Mouse (Mus musculus): ENCODE results near the gene Slit3.

DNA sequence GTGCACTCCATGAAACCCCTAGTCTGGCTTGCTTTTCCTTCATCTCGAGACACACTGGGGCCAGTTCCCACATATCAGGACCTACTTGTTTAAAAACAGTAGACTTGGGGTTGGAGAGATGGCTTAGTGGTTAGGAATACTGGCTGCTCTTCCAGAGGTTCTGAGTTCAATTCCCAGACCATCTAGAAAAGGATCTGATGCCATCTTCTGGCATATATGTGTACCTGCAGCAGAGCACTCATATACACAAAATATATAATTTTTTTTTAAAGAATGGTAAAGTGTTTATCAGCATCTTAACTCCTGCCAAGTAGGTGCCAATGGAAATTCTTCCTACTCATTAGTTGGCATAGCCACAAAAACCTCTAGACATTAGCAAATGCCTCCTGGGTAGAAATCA lies 607.2 kb downstream of the Slit3 start:
- no peak for TF ChIP-seq POLR2A (IDR thresholded peaks at IDR 0.05; ENCODE audit: low read depth, low read length)
- TF ChIP-seq MEF2A (IDR thresholded peaks at IDR 0.05; ENCODE audit: borderline replicate concordance, low read depth, low read length): no peak
- TF ChIP-seq ZNF384 (IDR thresholded peaks at IDR 0.05; ENCODE audit: low read depth, low read length): no peak
- TF ChIP-seq CTCF (conservative IDR thresholded peaks at IDR 0.05 in 1 of 2, IDR thresholded peaks at IDR 0.05 in 1 of 2; ENCODE audit: low read depth in 2 of 2, low read length in 2 of 2): peak in 1 of 2 experiments; percentile 60; a peak in 2 of 4 replicates
- no peak for TF ChIP-seq USF1 (IDR thresholded peaks at IDR 0.05; ENCODE audit: low read depth, low read length)
- no peak for TF ChIP-seq IRF4 (IDR thresholded peaks at IDR 0.05; ENCODE audit: low read depth, low read length)
- no peak for TF ChIP-seq UBTF (IDR thresholded peaks at IDR 0.05; ENCODE audit: low read depth, low read length)
- no peak for TF ChIP-seq MXI1 (IDR thresholded peaks at IDR 0.05; ENCODE audit: low read depth, low read length)
- no peak for TF ChIP-seq MAX (IDR thresholded peaks at IDR 0.05; ENCODE audit: low read length)
- no peak for TF ChIP-seq POLR2AphosphoS2 (IDR thresholded peaks at IDR 0.05; ENCODE audit: low read depth, low read length)
- TF ChIP-seq EP300 (IDR thresholded peaks at IDR 0.05; ENCODE audit: low read length): no peak
- no peak for TF ChIP-seq ELF1 (IDR thresholded peaks at IDR 0.05; ENCODE audit: low read depth, low read length)
